Mouse (Mus musculus): Measurements from ENCODE around the gene Frzb. TPM values are rescaled to one million over a fixed set of nuclear protein-coding genes. Genes with fewer than 3 reads are reported as not detected.

The Frzb gene
- polyA plus RNA-seq, 1 experiment from 2014 or later: 2.9 TPM

GRCm38 (mm10) chr2:80379848-80380247 lies 67.6 kb downstream of the Frzb start:
- WGBS: 93% methylated on average over 5 of the region's 5 CpGs
- no peak for DNase-seq (ENCODE audit: low spot score)
- Histone ChIP-seq H3K36me3 (ENCODE audit: control insufficient read depth, insufficient read depth, low read length) (no peaks in the 10 kb centered on the region), H3K4me1 (ENCODE audit: control insufficient read depth, insufficient read depth, low read length) (no peaks in the 10 kb centered on the region), H3K9me3 (replicated peaks; ENCODE audit: control insufficient read depth, low read length) (no peaks in the 10 kb centered on the region), H3K4me3 (ENCODE audit: low read depth, low read length) (no peak overlapping the region), H3K27ac (ENCODE audit: low read depth, low read length) (no peak overlapping the region), H3K4me2 (ENCODE audit: low read length) (no peak overlapping the region), H3K9ac (ENCODE audit: low read length) (no peak overlapping the region), H3K27me3 (replicated peaks; ENCODE audit: control insufficient read depth, insufficient read depth, low read length) (no peaks in the 10 kb centered on the region)
- ATAC-seq: no peak

- no peaks in the 10 kb centered on the region for H3K27me3 ChIP-seq (replicated peaks; ENCODE audit: control insufficient read depth, insufficient read depth, low read length)
- H3K9me3 ChIP-seq (replicated peaks; ENCODE audit: control insufficient read depth, low read length): no peaks in the 10 kb centered on the region
- no peak overlapping the region for H3K4me2 ChIP-seq (ENCODE audit: low read length)
- no peak overlapping the region for H3K9ac ChIP-seq (ENCODE audit: low read length)
- ATAC-seq (no peak), DNase-seq (ENCODE audit: low spot score) (no peak)
- H3K27ac ChIP-seq (ENCODE audit: low read depth, low read length): no peak overlapping the region
- H3K36me3 ChIP-seq (ENCODE audit: control insufficient read depth, insufficient read depth, low read length): no peaks in the 10 kb centered on the region
- H3K4me3 ChIP-seq (ENCODE audit: low read depth, low read length): no peak overlapping the region
- H3K4me1 ChIP-seq (ENCODE audit: control insufficient read depth, insufficient read depth, low read length): no peaks in the 10 kb centered on the region
These were observed 72.5 kb downstream of the Frzb start for GRCm38 (mm10) chr2:80374892-80375291.

DNA sequence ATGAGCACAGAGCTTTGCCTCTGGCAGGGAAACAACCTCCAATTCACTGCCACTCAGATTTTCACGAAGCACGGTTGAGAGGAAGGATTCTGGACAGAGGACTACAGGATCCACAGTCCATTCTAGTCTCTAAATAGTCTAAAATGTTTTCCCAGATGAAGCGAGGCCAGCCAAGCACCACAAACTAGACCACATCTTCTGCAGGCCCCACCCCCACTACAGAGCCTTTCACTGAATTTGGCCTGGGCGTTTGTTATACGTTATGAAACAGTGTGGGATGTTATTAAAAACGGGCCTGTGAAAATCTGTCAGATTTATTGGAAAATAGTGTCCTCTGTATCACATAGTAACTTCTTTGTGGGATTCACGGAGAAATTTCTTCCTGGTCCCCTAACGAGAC lies 76.0 kb downstream of the Frzb start:
- no peak overlapping the region for H3K27ac ChIP-seq (ENCODE audit: low read depth, low read length)
- H3K4me1 ChIP-seq (ENCODE audit: control insufficient read depth, insufficient read depth, low read length): no peaks in the 10 kb centered on the region
- ATAC-seq (no peak), DNase-seq (ENCODE audit: low spot score) (no peak)
- H3K4me2 ChIP-seq (ENCODE audit: low read length): no peak overlapping the region
- H3K36me3 ChIP-seq (ENCODE audit: control insufficient read depth, insufficient read depth, low read length): no peaks in the 10 kb centered on the region
- no peaks in the 10 kb centered on the region for H3K9me3 ChIP-seq (replicated peaks; ENCODE audit: control insufficient read depth, low read length)
- H3K9ac ChIP-seq (ENCODE audit: low read length): no peak overlapping the region
- H3K27me3 ChIP-seq (replicated peaks; ENCODE audit: control insufficient read depth, insufficient read depth, low read length): no peaks in the 10 kb centered on the region
- no peak overlapping the region for H3K4me3 ChIP-seq (ENCODE audit: low read depth, low read length)
- WGBS: 77% methylated on average over 8 of the region's 8 CpGs

Other genes with a start within 250 kb of the Frzb start
- not detected in 2 replicates for gene Prdx6b, start 155.2 kb downstream of the Frzb start, polyA plus RNA-seq (2014; fragmentation: Nextera tagmentation; extraction: Ambion mirVana)
- 60.7 and 62.5 TPM in 2 replicates for gene Dnajc10, start 132.2 kb downstream of the Frzb start, polyA plus RNA-seq (2014; fragmentation: Nextera tagmentation; extraction: Ambion mirVana)
- gene Nckap1, start 133.8 kb upstream of the Frzb start, polyA plus RNA-seq (2014; fragmentation: Nextera tagmentation; extraction: Ambion mirVana): 71.3 and 76.9 TPM in 2 replicates
- gene Dusp19, start 169.4 kb upstream of the Frzb start, polyA plus RNA-seq (2014; fragmentation: Nextera tagmentation; extraction: Ambion mirVana): 18.8 and 19.7 TPM in 2 replicates
- 66.1 and 66.6 TPM in 2 replicates for gene Nup35, start 169.6 kb upstream of the Frzb start, polyA plus RNA-seq (2014; fragmentation: Nextera tagmentation; extraction: Ambion mirVana)

Measured in forebrain, embryonic 14.5 days (tissue).